Mouse (Mus musculus) intestine, postnatal 0 days (tissue): ENCODE results near the gene Zp3. TPM values are rescaled to one million over a fixed set of nuclear protein-coding genes. Genes with fewer than 3 reads are reported as not detected.

Experiments
- ATAC-seq: fragments of 200-750 bp; cut with Nextera tagmentation; 2 replicates; pipeline ENCODE4 v1.8.0; 2017; ENCODE audit warnings: mild to moderate bottlenecking, moderate TSS enrichment, moderate library complexity
- H3K27ac ChIP-seq: fragments of 300-500 bp; sonication (generic); 2 replicates; pipeline ENCODE4 v1.5.1; 2014; ENCODE audit warnings: mild to moderate bottlenecking, low read depth, low read length, moderate library complexity
- H3K27me3 ChIP-seq: fragments of 300-500 bp; sonication (generic); replicated peaks from 2 replicates; pipeline ENCODE4 v1.6.1; 2014; ENCODE audit warnings: low read length, mixed read lengths; ENCODE audit not compliant: control insufficient read depth, insufficient read depth
- H3K36me3 ChIP-seq: fragments of 300-500 bp; sonication (generic); 2 replicates; pipeline ENCODE4 v1.6.1; 2014; ENCODE audit warnings: mild to moderate bottlenecking, moderate library complexity; ENCODE audit not compliant: control insufficient read depth, insufficient read depth
- H3K4me1 ChIP-seq: fragments of 300-500 bp; sonication (generic); replicated peaks from 2 replicates; pipeline ENCODE4 v1.6.1; 2014; ENCODE audit warnings: antibody characterized with exemption, low read length, mixed read lengths; ENCODE audit not compliant: control insufficient read depth, insufficient read depth
- H3K4me2 ChIP-seq: fragments of 300-500 bp; sonication (generic); replicated peaks from 2 replicates; pipeline ENCODE4 v1.6.1; 2014; ENCODE audit warnings: low read depth, mild to moderate bottlenecking, moderate library complexity
- H3K4me3 ChIP-seq: fragments of 300-500 bp; sonication (generic); 2 replicates; pipeline ENCODE4 v1.5.1; 2014; ENCODE audit warnings: low read depth, low read length
- H3K9ac ChIP-seq: fragments of 300-500 bp; sonication (generic); 2 replicates; pipeline ENCODE4 v1.6.1; 2014; ENCODE audit warnings: mild to moderate bottlenecking, low read depth, low read length
- H3K9me3 ChIP-seq: fragments of 300-500 bp; sonication (generic); 2 replicates; pipeline ENCODE4 v1.6.1; 2016; ENCODE audit warnings: mixed run types; ENCODE audit not compliant: control insufficient read depth
- CTCF ChIP-seq: sonication (generic); IDR thresholded peaks from 2 replicates; pipeline ENCODE4 v1.5.1; 2016; ENCODE audit warnings: low read depth, mild to moderate bottlenecking, control low read depth, antibody characterized with exemption, moderate library complexity
- WGBS: fragments of 180-500 bp; shearing (Covaris S2); extraction: QIAGEN DNeasy Blood & Tissue Kit; methylation state at CpG from one replicate; pipeline ENCODE4 v1.1.7; 2014; 5-methylcytosine and 5-hydroxymethylcytosine counted together
- polyA plus RNA-seq: library from polyadenylated mRNA; unstranded; fragments of >200 nt; fragmentation: Nextera tagmentation; extraction: Ambion mirVana; gene quantifications from 2 replicates; pipeline ENCODE4 v1.2.1, GENCODE M21; 2015

Gene Zp3
- polyA plus RNA-seq, 1 experiment from 2014 or later: not detected

DNA sequence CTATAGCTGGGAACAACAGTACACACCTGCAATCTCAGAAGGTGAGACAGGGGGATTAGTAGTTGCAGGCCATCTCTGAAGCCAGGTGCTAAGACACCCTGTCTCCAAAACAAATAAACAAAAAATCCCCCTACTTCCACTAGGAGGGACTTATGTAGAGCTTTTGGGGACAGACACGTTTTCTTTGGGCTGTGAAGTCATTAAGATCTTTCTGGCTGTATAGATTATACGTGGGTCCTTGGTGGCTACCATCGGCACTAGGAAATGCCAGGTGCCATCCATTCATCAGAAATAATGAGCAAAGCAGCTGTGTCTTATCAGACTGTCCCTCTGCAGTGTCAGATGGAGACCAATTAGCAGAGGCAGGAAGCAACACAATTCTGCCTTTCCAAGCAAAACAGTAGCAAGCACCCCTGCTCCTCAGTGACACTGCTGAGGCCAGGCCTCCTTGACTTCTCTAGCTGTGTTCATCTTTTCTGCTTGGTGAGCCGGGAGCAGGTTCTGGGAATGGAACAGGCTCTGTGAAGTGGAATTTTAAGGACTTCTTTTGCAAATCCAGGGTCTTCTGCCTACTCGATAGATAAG lies 13.6 kb downstream of the Zp3 start:
- no peak for ATAC-seq
- H3K4me1 ChIP-seq: no peaks in the 10 kb centered on the region; the same call in 1 of the 2 replicates
- no peaks in the 10 kb centered on the region for H3K27me3 ChIP-seq
- no peak overlapping the region for H3K4me2 ChIP-seq
- H3K4me3 ChIP-seq: no peak overlapping the region
- WGBS: 58% methylated on average over 5 of the region's 5 CpGs
- H3K36me3 ChIP-seq: peaks cover 14% of the 10 kb centered on the region; the same call in 1 of the 2 replicates
- no peak overlapping the region for H3K9ac ChIP-seq
- H3K9me3 ChIP-seq: no peaks in the 10 kb centered on the region
- TF ChIP-seq CTCF: no peak
- no peak overlapping the region for H3K27ac ChIP-seq

DNA sequence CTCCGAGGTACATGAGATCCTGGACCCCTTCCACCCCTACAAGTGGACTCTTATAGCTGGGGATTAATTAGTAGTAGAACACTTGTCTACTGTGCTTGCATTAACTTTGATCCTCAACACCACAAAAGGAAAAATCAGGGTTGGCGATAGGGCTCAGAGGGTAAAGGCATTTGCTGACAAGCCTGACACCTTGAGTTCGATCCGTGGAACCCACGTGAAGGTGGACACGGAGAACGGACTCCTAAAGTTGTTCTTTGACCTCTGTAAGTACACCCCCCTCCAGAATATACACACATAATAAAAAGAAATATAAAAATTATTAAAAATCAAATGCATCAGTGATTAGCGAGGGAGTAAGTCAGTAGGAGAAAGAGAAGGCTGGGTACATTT lies 14.4 kb downstream of the Zp3 start:
- no peak overlapping the region for H3K9ac ChIP-seq
- no peak for TF ChIP-seq CTCF
- H3K4me3 ChIP-seq: peak overlapping the region; percentile 70
- no peaks in the 10 kb centered on the region; the same call in 1 of the 2 replicates for H3K4me1 ChIP-seq
- 0 out of 2 replicates have a peak, but pooled peaks have one; percentile 6 for ATAC-seq
- 65% methylated on average over 8 of the region's 8 CpGs for WGBS
- H3K36me3 ChIP-seq: peaks cover 19% of the 10 kb centered on the region; the same call in 1 of the 2 replicates
- no peaks in the 10 kb centered on the region for H3K27me3 ChIP-seq
- no peaks in the 10 kb centered on the region for H3K9me3 ChIP-seq
- no peak overlapping the region for H3K27ac ChIP-seq
- H3K4me2 ChIP-seq: no peak overlapping the region; the same call in 1 of the 2 replicates

DNA sequence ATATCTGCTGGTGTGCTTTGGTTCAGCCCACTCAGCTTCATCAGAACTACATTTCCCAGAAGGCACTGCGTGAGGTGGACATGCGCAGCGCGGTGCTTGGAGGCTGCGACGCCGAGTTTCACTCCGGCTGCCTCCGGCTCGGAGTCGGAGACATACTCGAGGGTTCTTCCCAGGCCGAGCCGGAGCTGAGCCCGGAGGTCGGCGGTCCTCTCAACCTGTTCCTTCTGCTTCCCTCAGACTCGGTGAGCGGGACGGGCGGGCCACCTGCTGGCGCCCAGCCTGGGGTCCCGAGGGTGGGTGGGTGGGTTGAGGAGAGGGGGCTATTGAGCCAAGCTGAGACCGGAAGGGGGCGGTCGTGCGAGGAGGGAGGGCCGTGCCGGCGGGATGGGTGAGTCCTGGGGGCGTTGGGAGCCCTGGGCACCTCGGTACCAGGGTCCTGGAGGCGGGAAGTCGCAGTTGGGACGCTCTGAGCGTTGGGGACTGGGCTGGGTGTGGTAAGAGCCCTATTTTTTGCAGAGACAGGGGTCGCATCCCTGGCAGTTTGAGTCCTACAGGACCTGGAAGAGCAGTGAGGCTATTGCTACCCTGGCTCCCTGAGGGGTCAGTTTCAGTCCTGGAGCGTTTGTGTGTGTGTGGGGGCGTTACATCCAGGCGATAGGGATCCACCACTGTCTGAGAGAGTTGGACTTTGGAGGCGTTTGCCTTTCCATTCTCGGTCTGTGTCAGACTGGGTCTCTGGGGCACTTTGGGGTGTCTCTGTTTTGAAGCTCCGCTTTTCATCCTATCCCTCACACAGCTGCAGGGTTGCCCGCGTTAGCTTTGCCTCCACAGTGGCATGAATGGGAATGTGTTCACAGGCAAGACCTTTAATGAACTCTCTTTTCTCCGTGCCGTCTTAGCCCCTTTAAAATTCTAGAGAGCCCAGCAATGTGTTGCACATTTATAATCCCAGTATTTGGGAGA lies 15.1 kb downstream of the Zp3 start, which contains the start of gene Dtx2:
Dtx2 (plus strand) TSS at position 76 of the 963 bp plus-strand sequence.
- H3K36me3 ChIP-seq: peaks cover 19% of the 10 kb centered on the region; the same call in 1 of the 2 replicates
- peak; percentile 89 for ATAC-seq
- peak; percentile 51 for TF ChIP-seq CTCF
- H3K9ac ChIP-seq: peak within 1 kb of the TSS; percentile 90
- WGBS: 1% methylated on average over 47 of the region's 47 CpGs
- H3K4me1 ChIP-seq: no peaks in the 10 kb centered on the region; the same call in 1 of the 2 replicates
- peak within 1 kb of the TSS; percentile 88 for H3K4me2 ChIP-seq
- peak within 1 kb of the TSS; percentile 83 for H3K27ac ChIP-seq
- peak within 1 kb of the TSS; percentile 70 for H3K4me3 ChIP-seq
- H3K27me3 ChIP-seq: no peaks in the 10 kb centered on the region
- H3K9me3 ChIP-seq: no peaks in the 10 kb centered on the region

- 66% methylated on average over 8 of the region's 8 CpGs for WGBS
- no peaks in the 10 kb centered on the region for H3K9me3 ChIP-seq
- no peak for ATAC-seq
- H3K27ac ChIP-seq: no peak overlapping the region
- H3K27me3 ChIP-seq: no peaks in the 10 kb centered on the region
- no peaks in the 10 kb centered on the region; the same call in 1 of the 2 replicates for H3K4me1 ChIP-seq
- TF ChIP-seq CTCF: no peak
- H3K9ac ChIP-seq: no peak overlapping the region
- peaks cover 19% of the 10 kb centered on the region; the same call in 1 of the 2 replicates for H3K36me3 ChIP-seq
- H3K4me2 ChIP-seq: no peak overlapping the region
- no peak overlapping the region for H3K4me3 ChIP-seq
These were observed 16.3 kb downstream of the Zp3 start for GRCm38 (mm10) chr5:135996162-135996561.

GRCm38 (mm10) chr5:136001222-136001621 lies 21.3 kb downstream of the Zp3 start:
- Histone ChIP-seq H3K4me3 (no peak overlapping the region), H3K9me3 (no peaks in the 10 kb centered on the region), H3K27ac (no peak overlapping the region), H3K27me3 (no peaks in the 10 kb centered on the region), H3K36me3 (peaks cover 19% of the 10 kb centered on the region; the same call in 1 of the 2 replicates), H3K9ac (no peak overlapping the region), H3K4me2 (no peak overlapping the region), H3K4me1 (no peaks in the 10 kb centered on the region)
- ATAC-seq: no peak
- 90% methylated on average over 6 of the region's 6 CpGs for WGBS
- no peak for TF ChIP-seq CTCF

GRCm38 (mm10) chr5:136002325-136002724 lies 22.4 kb downstream of the Zp3 start:
- no peak overlapping the region for H3K4me3 ChIP-seq
- H3K27ac ChIP-seq: no peak overlapping the region
- H3K36me3 ChIP-seq: peaks cover 16% of the 10 kb centered on the region; the same call in 1 of the 2 replicates
- no peak overlapping the region for H3K4me2 ChIP-seq
- H3K9me3 ChIP-seq: no peaks in the 10 kb centered on the region
- WGBS: 46% methylated on average over 2 of the region's 2 CpGs
- no peak for TF ChIP-seq CTCF
- no peak overlapping the region for H3K9ac ChIP-seq
- H3K27me3 ChIP-seq: no peaks in the 10 kb centered on the region
- H3K4me1 ChIP-seq: no peaks in the 10 kb centered on the region
- ATAC-seq: no peak
